Mouse (Mus musculus): ENCODE measurements around the gene Trmt112.

Trmt112 gene

GRCm38 (mm10) chr19:6926559-6927255 lies 17.2 kb downstream of the Trmt112 start:
- DNase-seq (ENCODE audit: low read depth): no peak

DNA sequence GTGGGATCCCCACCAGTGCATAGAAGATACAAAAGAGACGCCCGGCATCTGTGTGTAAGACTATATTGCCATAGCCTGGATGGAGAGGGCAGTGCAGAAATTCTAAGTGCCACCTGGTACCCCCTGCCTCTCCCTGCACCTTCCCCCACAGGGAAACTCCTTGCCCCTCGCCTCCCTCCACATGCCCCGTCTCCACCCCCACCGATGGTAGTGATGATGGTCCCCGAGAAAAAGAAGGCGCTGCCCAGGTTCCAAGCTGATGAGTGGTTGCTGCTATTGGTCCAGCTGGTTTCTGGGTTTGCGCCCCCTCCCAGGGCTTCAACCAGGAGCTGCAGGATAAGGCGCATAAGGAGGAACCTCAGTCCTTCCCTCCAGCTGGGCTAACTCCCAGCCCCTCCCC lies 18.6 kb downstream of the Trmt112 start:
- no peak for DNase-seq (ENCODE audit: low read depth)

DNA sequence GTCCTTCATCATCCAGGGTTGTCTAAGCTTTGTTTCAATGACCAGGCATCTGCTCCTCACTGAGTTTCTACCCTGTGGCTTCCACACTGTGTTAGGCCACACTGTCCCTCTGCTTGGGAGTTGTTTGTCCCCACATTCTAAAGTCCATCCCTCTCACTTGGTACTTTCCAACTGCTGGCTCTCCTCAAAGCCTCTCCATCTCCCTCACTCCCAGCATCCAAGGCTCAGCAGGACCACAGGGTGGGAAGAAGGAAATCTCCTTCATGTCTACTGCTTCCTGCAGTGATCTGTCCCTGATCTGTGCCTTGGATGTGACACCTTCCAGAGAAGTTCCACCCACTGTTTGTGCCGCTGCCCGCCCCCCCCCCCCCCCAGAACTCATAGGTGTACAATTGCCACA lies 21.5 kb downstream of the Trmt112 start:
- no peak for DNase-seq (ENCODE audit: low read depth)

- no peak for DNase-seq (ENCODE audit: low read depth)
Observed at GRCm38 (mm10) chr19:6932018-6932417, 22.5 kb downstream of the Trmt112 start.

DNA sequence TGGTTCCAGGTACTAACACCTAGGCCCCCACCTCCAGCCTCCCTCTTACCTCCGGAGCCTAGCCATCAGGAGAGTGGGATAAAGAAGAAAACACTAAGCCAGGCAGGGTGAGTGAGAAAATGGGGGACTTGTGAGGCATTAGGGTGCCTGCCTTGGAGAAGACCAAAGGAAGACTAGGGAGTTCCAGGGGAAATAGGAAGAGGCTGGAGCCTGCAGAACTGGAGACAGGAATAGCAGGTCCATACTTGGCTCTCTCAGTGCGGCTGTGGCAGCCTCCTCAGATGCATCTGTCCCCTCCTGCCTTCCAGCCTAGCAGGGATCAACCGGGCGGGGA lies 23.6 kb downstream of the Trmt112 start:
- DNase-seq (ENCODE audit: low read depth): no peak

- DNase-seq (ENCODE audit: low read depth): no peak
Observed at GRCm38 (mm10) chr19:6933436-6934194, 24.1 kb downstream of the Trmt112 start.

DNA sequence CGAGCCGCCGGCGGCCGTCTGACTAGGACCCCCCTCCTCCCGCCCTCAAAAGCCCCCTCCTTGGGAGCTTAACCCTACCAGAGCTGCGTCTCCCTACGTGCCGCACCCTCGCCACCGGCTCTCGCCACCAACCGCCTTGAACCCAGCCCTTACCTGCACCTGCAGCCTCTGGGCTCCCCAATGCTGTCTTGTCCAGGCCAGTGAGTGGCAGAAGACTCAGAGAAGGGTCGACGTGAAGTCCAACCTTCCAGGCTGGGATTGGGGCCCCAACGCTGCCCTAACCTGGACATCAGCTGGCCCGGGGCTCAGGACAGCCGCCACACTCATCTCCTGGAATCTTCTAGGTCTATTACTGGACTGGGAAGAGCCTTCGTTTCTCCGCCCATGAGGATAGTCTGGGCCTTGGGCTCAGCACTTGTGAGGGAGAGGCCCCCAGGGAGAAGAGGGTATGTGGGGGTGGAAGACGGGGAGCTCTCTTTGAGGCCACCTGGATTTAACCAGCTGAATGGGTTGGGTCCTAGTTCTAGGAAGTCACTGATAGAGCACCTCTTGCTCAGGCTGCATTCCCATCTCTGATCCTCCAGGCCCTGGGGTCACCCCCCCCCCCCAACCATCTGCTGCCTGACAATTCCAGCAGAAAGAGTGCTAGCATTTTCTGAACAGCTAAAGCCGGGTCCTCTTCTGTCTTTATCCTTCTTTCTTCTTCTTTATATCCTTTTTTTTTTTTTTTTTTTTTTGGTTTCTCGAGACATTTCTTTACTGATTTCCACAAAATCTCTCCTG lies 24.9 kb downstream of the Trmt112 start, which contains the start of gene Kcnk4:
Kcnk4 (minus strand) TSS at position 321 of the 783 bp plus-strand sequence.
- DNase-seq (ENCODE audit: low read depth): no peak

GRCm38 (mm10) chr19:6936299-6936698 lies 26.8 kb downstream of the Trmt112 start:
- no peak for DNase-seq (ENCODE audit: low read depth)

DNA sequence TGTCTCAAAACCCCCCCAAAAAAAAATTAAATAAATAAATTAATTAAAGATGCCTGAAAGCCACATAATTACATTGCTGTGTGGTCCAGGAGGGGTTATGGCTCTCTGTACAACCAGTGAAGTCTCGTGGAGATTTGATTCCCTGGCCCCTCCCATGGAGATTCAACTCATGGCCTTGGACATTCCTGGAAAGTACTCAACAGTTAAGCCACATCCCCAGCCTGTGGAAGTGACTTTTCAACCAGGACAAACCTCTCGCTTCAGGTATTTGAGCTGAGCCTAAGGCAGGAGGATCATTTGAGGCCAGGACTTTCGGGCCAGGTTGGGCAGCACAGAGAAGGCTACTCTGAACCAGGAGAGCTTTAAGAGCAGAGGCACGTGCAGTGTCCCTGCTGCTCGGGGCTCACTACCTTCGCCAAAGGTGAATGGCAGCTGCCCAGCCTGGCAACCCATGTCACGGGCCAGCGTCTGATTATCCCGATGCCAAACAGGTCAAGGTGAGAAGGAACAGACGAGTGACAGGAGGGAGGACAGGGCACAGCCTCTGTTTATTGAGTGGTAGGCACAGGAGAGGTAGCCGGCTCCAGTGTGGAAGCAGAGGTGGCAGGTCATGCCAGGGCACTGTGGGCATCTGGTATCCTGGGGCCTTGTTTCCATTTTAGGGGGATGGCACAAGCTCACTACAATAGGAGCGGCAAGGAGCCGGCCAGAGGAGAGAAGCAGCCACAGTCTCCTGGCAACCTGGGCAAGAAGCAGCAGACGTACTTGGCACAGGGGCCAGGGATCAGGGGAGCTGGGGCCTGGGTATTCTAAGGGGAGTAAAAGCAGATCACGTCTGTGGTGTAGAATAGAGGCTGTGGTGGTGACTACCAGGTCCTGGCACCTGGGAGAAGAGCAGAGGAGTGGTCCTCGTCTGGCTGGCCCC lies 28.3 kb downstream of the Trmt112 start:
- DNase-seq (ENCODE audit: low read depth): no peak

- DNase-seq (ENCODE audit: low read depth): no peak
Observed at GRCm38 (mm10) chr19:6939106-6940002, 29.9 kb downstream of the Trmt112 start.

- no peak for DNase-seq (ENCODE audit: low read depth)
Observed at GRCm38 (mm10) chr19:6940396-6941351, 31.2 kb downstream of the Trmt112 start.

DNA sequence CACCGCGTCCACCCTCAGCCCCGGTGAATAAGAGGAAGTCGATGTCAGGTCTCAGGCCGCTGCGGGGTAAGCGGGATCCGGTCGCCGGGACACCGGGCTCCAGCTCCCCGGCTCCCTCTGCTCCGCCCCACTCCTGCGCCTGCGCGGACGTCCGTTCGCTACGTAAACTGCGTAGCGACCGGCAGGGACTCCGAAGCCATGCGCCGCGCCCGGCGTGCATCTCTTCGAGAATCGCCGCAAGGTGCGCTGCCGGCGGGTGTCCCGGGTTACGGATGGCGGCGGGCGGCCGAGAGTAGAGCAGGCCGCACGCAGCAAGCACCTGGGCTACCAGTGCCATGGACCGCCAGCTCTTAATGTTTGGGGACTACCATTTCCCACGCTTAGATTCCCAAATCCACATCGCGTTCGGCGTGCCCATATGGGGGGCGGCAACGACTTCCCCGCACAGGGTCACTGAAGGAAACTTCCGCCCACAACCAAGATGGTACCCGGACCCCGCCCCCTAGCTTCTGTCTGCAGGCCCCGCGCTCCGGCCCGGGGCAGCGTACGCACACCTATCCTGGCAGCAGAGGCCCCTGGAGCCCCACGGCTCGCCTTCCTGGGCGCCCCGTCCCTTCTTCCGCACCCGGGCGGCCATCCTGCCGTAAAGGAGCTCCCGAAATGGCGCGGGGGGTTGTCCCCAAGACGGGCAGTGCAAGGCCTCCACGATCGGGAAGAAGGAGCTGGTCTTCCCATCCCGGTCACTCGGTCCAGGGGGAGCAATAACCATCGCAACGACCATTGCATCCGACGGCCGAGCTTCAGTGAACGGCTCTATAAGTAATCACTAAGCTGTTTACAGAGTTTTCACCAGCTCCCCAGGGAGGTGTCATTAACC lies 32.1 kb downstream of the Trmt112 start, which contains the start of gene Bad:
Bad (plus strand) TSS at position 490 of the 877 bp plus-strand sequence.
- DNase-seq (ENCODE audit: low read depth): peak; percentile 90

DNA sequence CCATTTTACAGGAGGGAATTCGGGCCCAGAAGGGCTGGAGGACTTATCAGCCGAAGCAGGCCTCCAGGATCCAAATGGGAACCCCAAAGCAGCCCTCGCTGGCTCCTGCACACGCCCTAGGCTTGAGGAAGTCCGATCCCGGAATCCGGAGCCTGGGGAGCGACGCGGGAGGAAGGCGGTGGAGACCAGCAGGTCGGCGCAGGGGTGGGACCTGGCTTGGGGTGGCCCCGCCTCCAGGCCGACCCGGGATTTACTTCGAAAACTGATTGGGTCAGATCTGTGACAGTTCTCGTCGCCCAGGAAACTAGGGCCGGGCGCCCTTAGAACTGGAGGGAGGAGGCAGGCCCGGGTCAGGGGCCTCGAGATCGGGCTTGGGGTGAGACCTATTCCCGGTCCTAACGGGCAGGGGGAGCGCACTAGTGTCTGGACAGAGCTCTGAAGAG lies 32.8 kb downstream of the Trmt112 start, which contains the start of gene Gpr137:
Gpr137 (minus strand) TSS at position 232 of the 443 bp plus-strand sequence.
- DNase-seq (ENCODE audit: low read depth): peak; percentile 89

GRCm38 (mm10) chr19:6942764-6943163 lies 33.3 kb downstream of the Trmt112 start:
- no peak for DNase-seq (ENCODE audit: low read depth)

DNA sequence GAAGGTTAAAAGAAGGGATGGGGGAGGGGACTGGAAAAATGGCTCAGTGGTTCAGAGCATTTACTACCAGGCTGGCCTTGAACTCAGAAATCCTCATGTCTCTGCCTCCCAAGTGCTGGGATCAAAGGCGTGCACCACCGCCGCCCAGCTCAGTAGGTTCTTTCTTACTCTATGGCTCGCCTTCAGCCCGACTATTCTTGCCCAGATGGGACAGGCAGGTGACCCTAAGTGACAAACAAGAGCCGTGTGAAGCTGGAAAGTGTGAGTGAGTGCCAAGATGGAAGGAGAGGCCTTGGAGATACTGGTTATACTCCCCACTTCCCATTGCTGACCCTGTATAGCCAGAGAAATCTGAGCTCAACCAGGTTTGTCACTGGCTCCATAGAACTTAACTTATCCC lies 34.2 kb downstream of the Trmt112 start:
- no peak for DNase-seq (ENCODE audit: low read depth)

DNA sequence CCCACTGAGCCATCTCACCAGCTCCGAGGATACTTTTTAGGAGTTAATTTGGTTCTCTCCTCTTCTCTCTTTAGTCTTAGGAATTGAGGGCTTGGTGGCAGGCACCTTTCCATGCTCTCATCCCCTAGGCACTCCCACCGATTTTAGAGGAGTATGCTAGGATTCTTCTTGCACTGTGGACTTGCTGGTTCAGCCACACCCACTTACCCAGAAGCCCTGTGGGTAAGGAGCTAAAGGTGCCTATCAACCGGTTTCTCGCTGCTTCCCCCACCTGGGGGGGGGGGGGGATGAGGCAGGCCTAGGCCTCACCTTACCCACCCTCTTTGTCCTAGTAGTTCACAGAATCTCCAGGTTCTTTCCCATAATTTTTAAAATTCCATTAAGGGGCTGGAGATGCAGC lies 38.2 kb downstream of the Trmt112 start:
- no peak for DNase-seq (ENCODE audit: low read depth)

GRCm38 (mm10) chr19:6948186-6948585 lies 38.7 kb downstream of the Trmt112 start:
- DNase-seq (ENCODE audit: low read depth): no peak

GRCm38 (mm10) chr19:6949532-6949931 lies 40.0 kb downstream of the Trmt112 start:
- no peak for DNase-seq (ENCODE audit: low read depth)
